Mouse (Mus musculus): ENCODE results near the gene Ppme1.

The Ppme1 gene

GRCm38 (mm10) chr7:100323721-100324120 is 48.4 kb downstream of the Ppme1 start:
- peak; percentile 17 for DNase-seq

- no peak for DNase-seq
These were observed 54.6 kb downstream of the Ppme1 start for GRCm38 (mm10) chr7:100317534-100317933.

- no peak for DNase-seq
These were observed 55.2 kb downstream of the Ppme1 start for GRCm38 (mm10) chr7:100316924-100317323.

- no peak for DNase-seq
These were observed 59.4 kb downstream of the Ppme1 start for GRCm38 (mm10) chr7:100312716-100313115.

GRCm38 (mm10) chr7:100310290-100310689 is 61.8 kb downstream of the Ppme1 start:
- DNase-seq, result no peak

- no peak for DNase-seq
These were observed 62.4 kb downstream of the Ppme1 start for GRCm38 (mm10) chr7:100309679-100310078.

- DNase-seq, result no peak
These were observed 62.9 kb downstream of the Ppme1 start for GRCm38 (mm10) chr7:100309216-100309615.

GRCm38 (mm10) chr7:100307872-100308653 is 64.0 kb downstream of the Ppme1 start:
- no peak for DNase-seq

- DNase-seq, result no peak
These were observed 66.2 kb downstream of the Ppme1 start for GRCm38 (mm10) chr7:100305894-100306293.

- DNase-seq, result no peak
These were observed 69.8 kb downstream of the Ppme1 start for GRCm38 (mm10) chr7:100302316-100302715.

GRCm38 (mm10) chr7:100301390-100301789 is 70.7 kb downstream of the Ppme1 start:
- DNase-seq, result no peak

- no peak for DNase-seq
These were observed 73.1 kb downstream of the Ppme1 start for GRCm38 (mm10) chr7:100298861-100299510.

GRCm38 (mm10) chr7:100296699-100297098 is 75.4 kb downstream of the Ppme1 start:
- DNase-seq, result no peak

- no peak for DNase-seq
These were observed 76.4 kb downstream of the Ppme1 start for GRCm38 (mm10) chr7:100295745-100296144.

- no peak for DNase-seq
These were observed 78.6 kb downstream of the Ppme1 start for GRCm38 (mm10) chr7:100293546-100293945.

GRCm38 (mm10) chr7:100288622-100289021 is 83.5 kb downstream of the Ppme1 start:
- DNase-seq, result peak; percentile 22

- DNase-seq, result peak; percentile 87
These were observed 84.1 kb downstream of the Ppme1 start for GRCm38 (mm10) chr7:100287748-100288578.

GRCm38 (mm10) chr7:100285383-100285782 is 86.7 kb downstream of the Ppme1 start, which contains the start of gene P4ha3:
P4ha3 (plus strand) TSS chr7:100285520.
- DNase-seq, result peak; percentile 28

GRCm38 (mm10) chr7:100283298-100283697 is 88.8 kb downstream of the Ppme1 start:
- no peak for DNase-seq

- DNase-seq, result no peak
These were observed 90.5 kb downstream of the Ppme1 start for GRCm38 (mm10) chr7:100281596-100281995.

- DNase-seq, result peak; percentile 55
These were observed 92.3 kb downstream of the Ppme1 start for GRCm38 (mm10) chr7:100279803-100280202.
